Mouse (Mus musculus) lung, embryonic 16.5 days (tissue): Measurements from ENCODE around the gene Drosha. TPM values are rescaled to one million over a fixed set of nuclear protein-coding genes. Genes with fewer than 3 reads are reported as not detected.
"Not testable (repeated sequence)": the region's sequence is repeated elsewhere in the genome, so short reads cannot be mapped to it uniquely, and the experiment has no call there.

ENCODE experiments used
- ATAC-seq: fragments of 200-750 bp; cut with Nextera tagmentation; 2 replicates; pipeline ENCODE4 v1.8.0; 2017; ENCODE audit warnings: low read depth, mild to moderate bottlenecking, moderate library complexity
- H3K27ac ChIP-seq: fragments of 300-500 bp; sonication (generic); 2 replicates; pipeline ENCODE4 v1.5.1; 2014; ENCODE audit warnings: mild to moderate bottlenecking, control low read depth, low read length
- H3K27me3 ChIP-seq: fragments of 300-500 bp; sonication (generic); 2 replicates; pipeline ENCODE4 v1.6.1; 2014; ENCODE audit warnings: low read depth, low read length, mixed read lengths; ENCODE audit not compliant: control insufficient read depth, insufficient read depth
- H3K36me3 ChIP-seq: fragments of 300-500 bp; sonication (generic); 2 replicates; pipeline ENCODE4 v1.6.1; 2014; ENCODE audit warnings: low read length; ENCODE audit not compliant: control insufficient read depth, insufficient read depth
- H3K4me1 ChIP-seq: fragments of 300-500 bp; sonication (generic); replicated peaks from 2 replicates; pipeline ENCODE4 v1.6.1; 2014; ENCODE audit warnings: low read length, mixed read lengths; ENCODE audit not compliant: control insufficient read depth, insufficient read depth
- H3K4me2 ChIP-seq: fragments of 300-500 bp; sonication (generic); 2 replicates; pipeline ENCODE4 v1.6.1; 2014; ENCODE audit warnings: low read depth, low read length, control low read depth
- H3K4me3 ChIP-seq: fragments of 300-500 bp; sonication (generic); 2 replicates; pipeline ENCODE4 v1.5.1; 2014; ENCODE audit warnings: mild to moderate bottlenecking, low read length, control low read depth
- H3K9ac ChIP-seq: fragments of 300-500 bp; sonication (generic); 2 replicates; pipeline ENCODE4 v1.6.1; 2014; ENCODE audit warnings: low read length, control low read depth
- H3K9me3 ChIP-seq: fragments of 300-500 bp; sonication (generic); 2 replicates; pipeline ENCODE4 v1.6.1; 2016; ENCODE audit warnings: low read length; ENCODE audit not compliant: control insufficient read depth
- WGBS: fragments of 180-500 bp; shearing (Covaris S2); extraction: QIAGEN DNeasy Blood & Tissue Kit; methylation state at CpG from one replicate; pipeline ENCODE4 v1.1.7; 2014; 5-methylcytosine and 5-hydroxymethylcytosine counted together
- polyA plus RNA-seq: library from polyadenylated mRNA; unstranded; fragments of >200 nt; fragmentation: Nextera tagmentation; extraction: Ambion mirVana; gene quantifications from 2 replicates; pipeline ENCODE4 v1.2.1, GENCODE M21; 2015

Drosha gene
- polyA plus RNA-seq, 1 experiment from 2014 or later, result 32.0 TPM

DNA sequence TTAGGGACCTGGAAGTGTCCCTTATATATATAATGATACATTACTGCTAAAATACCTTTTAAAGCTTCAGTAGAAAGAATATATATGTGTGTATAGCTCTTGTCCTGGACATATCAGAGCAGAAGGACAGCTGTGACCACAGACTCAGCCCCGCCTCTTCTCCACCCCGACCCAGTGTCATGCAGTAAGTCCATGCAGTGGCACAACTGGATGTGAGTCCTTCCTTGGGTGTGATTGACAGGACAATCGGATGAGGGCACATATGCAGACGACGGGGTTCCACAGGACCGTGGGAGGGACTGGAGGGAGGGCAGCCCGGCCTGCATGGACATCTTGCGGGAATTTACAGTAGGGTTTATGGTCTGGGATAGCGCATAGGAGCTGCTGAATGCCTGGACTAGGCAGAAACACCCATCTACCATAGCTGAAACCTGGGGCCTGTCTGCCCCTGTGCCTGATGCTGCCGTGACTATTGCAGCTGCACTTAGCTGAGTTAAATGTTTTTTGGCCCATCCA is 111.7 kb downstream of the Drosha start:
- 90% methylated on average over 10 of the region's 10 CpGs for WGBS
- no peaks in the 10 kb centered on the region for H3K9me3 ChIP-seq
- no peak for ATAC-seq
- no peaks in the 10 kb centered on the region for H3K4me1 ChIP-seq
- H3K27me3 ChIP-seq, result no peaks in the 10 kb centered on the region
- H3K9ac ChIP-seq, result no peak overlapping the region
- no peaks in the 10 kb centered on the region for H3K36me3 ChIP-seq
- H3K27ac ChIP-seq, result no peak overlapping the region
- H3K4me2 ChIP-seq, result no peak overlapping the region
- H3K4me3 ChIP-seq, result no peak overlapping the region

DNA sequence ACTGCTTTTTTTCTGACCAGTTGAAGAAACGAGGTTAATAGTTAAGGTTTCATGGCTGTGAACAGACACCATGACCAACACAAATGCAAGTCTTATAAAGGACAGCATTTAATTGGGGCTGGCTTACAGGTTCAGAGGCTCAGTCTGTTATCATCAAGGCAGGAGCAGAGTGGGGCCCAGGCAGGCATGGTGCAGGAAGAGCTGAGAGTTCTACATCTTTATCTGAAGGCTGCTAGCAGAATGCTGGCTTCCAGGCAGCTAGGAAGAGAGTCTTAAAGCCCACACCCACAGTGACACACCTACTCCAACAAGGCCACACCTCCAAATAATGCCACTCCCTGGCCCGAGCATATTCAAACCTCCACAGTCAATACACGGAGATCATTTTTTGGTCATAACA is 112.7 kb downstream of the Drosha start:
- not testable (repeated sequence) for H3K9ac ChIP-seq, H3K4me3 ChIP-seq, H3K36me3 ChIP-seq, H3K27me3 ChIP-seq, H3K4me1 ChIP-seq, H3K9me3 ChIP-seq, ATAC-seq, H3K4me2 ChIP-seq, H3K27ac ChIP-seq
- WGBS, result 80% methylated on average over 3 of the region's 3 CpGs

DNA sequence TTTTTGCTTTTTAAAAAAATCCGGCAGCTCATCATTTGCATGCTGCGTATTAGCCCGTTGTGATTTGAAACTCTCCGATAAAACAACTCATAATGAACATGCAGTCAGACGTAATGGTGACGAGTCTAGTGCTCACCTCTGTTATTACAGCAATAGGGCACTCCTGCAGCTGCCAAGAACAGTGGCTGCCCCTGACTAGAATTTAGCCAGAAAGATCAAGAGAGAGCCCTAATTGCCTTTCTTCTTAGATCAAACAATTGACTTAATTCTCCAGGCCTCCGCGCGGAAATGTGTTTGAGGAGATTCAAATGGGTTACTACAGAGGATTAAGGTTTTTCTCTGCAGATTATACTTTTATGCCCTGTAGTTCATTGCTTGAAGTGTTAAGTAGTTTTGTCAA is 116.5 kb downstream of the Drosha start:
- ATAC-seq, result no peak
- no peaks in the 10 kb centered on the region for H3K36me3 ChIP-seq
- H3K9me3 ChIP-seq, result no peaks in the 10 kb centered on the region
- H3K27me3 ChIP-seq, result no peaks in the 10 kb centered on the region
- H3K4me3 ChIP-seq, result no peak overlapping the region
- H3K27ac ChIP-seq, result no peak overlapping the region
- H3K4me1 ChIP-seq, result no peaks in the 10 kb centered on the region
- 59% methylated on average over 9 of the region's 9 CpGs for WGBS
- H3K4me2 ChIP-seq, result no peak overlapping the region
- no peak overlapping the region for H3K9ac ChIP-seq

DNA sequence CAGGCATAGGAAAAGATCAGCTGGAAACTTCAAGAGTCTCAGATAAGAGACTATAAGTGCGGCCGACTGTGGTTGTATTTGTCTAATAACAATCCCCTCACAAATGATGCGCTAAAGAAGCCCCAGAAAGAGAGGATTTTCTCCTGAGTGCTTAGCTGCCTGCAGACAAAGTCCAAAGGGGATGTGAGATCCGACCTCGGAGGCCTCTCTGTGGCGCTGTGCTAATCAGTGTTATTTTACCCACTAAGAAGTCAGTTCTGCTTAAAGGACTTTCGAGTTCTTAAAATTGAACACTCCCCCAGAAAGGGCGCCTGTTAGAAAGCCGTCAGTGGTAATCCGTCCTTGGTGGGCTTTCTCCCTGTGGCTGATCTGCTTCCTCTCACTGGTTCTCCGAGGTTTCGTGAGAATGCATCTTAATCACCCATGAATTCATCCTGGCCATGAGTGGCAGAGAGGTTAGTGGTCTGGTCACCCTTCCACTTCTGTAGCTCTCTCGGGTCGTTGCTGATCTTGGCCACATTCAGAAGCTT is 117.1 kb downstream of the Drosha start:
- Histone ChIP-seq H3K4me1 (no peaks in the 10 kb centered on the region), H3K4me2 (no peak overlapping the region)
- no peak for ATAC-seq

DNA sequence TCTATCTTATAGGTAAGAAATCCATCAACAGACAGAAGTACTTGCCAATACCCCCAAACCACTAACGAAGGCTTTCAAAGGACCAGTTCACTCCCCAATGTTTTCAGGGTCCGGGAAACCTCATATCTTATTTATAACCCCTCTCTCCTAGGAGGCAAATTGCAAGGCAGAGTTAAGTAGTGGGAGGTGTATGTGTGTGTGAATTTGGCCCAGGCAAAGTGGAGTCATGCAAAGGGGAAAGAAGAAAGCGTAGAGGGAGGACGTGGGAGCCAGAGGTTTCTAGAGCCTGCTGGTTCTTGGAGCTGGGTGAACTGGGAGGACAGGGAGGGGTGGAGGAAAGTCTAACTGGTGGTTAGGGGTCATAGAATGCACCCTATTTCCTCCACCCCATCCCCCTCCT is 117.8 kb downstream of the Drosha start:
- H3K4me1 ChIP-seq, result no peaks in the 10 kb centered on the region
- H3K9me3 ChIP-seq, result no peaks in the 10 kb centered on the region
- H3K36me3 ChIP-seq, result no peaks in the 10 kb centered on the region
- no peaks in the 10 kb centered on the region for H3K27me3 ChIP-seq
- ATAC-seq, result no peak
- no peak overlapping the region for H3K4me2 ChIP-seq
- H3K4me3 ChIP-seq, result no peak overlapping the region
- H3K9ac ChIP-seq, result no peak overlapping the region
- WGBS, result 85% methylated on average over 4 of the region's 4 CpGs
- no peak overlapping the region for H3K27ac ChIP-seq

More for the DNA sequence above, 117.1 kb downstream of the Drosha start:
- Histone ChIP-seq H3K9ac (no peak overlapping the region), H3K27me3 (no peaks in the 10 kb centered on the region), H3K27ac (no peak overlapping the region), H3K9me3 (no peaks in the 10 kb centered on the region), H3K4me3 (no peak overlapping the region), H3K36me3 (no peaks in the 10 kb centered on the region)
- WGBS, result 29% methylated on average over 14 of the region's 14 CpGs

DNA sequence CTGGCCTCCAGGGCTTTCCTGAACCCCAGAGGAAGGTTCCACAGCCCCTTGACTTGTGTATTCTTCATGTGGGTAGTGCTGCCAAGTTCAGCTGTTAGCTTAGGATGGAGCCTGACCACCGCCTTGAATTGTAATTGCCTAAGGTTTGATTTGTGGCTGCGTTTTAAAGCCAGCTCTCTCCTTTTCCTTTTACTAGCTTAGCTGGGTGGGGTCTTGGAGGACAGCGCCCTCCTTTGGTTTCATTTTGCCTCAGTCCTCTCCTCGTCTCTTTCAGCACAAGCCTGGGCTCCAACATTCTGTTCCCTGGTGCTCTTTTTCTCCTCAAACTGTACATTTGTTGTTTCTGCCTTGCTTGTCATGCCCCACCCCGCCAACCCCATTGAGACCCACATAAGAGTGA is 133.4 kb downstream of the Drosha start:
- no peaks in the 10 kb centered on the region for H3K36me3 ChIP-seq
- WGBS, result 72% methylated on average over 5 of the region's 5 CpGs
- H3K27me3 ChIP-seq, result no peaks in the 10 kb centered on the region
- no peak overlapping the region for H3K4me3 ChIP-seq
- H3K4me2 ChIP-seq, result no peak overlapping the region
- ATAC-seq, result no peak
- no peaks in the 10 kb centered on the region for H3K9me3 ChIP-seq
- H3K4me1 ChIP-seq, result no peaks in the 10 kb centered on the region
- no peak overlapping the region for H3K9ac ChIP-seq
- H3K27ac ChIP-seq, result no peak overlapping the region

DNA sequence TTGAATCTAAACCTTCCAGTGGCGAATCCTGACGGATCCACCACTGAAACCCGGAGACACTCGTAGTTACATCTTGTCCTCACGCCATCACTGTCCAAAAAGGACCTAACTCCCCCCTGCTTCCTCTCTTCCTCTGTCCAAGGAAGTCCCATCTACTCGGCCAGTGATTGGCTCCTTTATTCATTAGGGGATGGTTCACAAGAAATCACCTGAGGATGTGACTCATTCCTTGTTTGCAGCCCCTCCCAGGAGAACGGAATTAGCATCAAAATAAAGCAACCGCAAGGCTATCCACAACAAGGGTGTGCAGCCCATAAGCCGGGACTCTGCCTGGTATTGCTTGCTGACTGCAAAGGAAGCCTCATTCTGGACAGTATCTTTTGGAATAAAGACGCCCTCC is 137.6 kb downstream of the Drosha start:
- Histone ChIP-seq H3K4me1 (no peaks in the 10 kb centered on the region), H3K27me3 (no peaks in the 10 kb centered on the region), H3K9me3 (no peaks in the 10 kb centered on the region), H3K36me3 (no peaks in the 10 kb centered on the region), H3K4me3 (no peak overlapping the region), H3K4me2 (no peak overlapping the region), H3K27ac (no peak overlapping the region), H3K9ac (no peak overlapping the region)
- ATAC-seq, result no peak
- 83% methylated on average over 10 of the region's 10 CpGs for WGBS

DNA sequence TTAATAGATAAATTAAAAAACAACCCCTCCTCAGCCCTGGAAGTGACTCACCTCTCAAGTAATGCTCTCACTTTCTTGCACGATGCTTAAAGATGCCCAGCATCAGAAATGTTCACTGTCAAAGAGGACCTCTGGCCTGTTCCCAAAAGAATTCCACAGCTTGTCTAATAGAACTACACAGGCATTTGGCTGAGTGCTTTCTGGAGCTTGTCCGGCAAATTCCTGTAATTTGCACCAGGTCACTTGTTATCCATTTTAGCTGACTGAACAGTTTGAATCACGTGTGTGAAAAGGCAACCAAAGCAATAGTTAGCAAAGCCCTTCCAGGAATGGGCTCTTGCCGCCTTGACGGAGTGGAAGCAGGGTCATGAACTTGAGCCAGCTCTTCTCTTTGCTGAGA is 140.6 kb downstream of the Drosha start:
- H3K9ac ChIP-seq, result no peak overlapping the region
- no peak overlapping the region for H3K4me3 ChIP-seq
- no peaks in the 10 kb centered on the region for H3K27me3 ChIP-seq
- WGBS, result 67% methylated on average over 5 of the region's 5 CpGs
- no peaks in the 10 kb centered on the region for H3K4me1 ChIP-seq
- no peak for ATAC-seq
- no peaks in the 10 kb centered on the region for H3K9me3 ChIP-seq
- H3K4me2 ChIP-seq, result no peak overlapping the region
- no peaks in the 10 kb centered on the region for H3K36me3 ChIP-seq
- no peak overlapping the region for H3K27ac ChIP-seq

DNA sequence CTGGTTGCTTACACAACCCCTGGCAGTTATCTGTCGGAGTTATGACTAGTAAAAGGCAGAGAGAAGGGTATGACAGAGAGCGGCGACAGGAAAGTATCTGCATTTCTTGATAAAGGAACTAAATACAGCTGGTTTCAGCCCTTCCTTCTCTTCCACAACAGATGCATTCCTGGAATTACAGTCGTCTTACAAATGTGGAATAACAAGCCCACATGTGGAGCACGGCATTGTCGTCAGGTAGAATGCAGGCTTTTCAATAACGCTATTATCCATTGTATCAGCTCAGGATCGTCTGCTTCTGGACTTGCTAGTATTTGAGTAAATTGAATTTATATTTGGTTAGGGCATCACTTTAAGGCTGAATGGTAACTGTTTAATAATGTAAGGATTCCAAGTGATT is 144.2 kb downstream of the Drosha start:
- 75% methylated on average over 8 of the region's 8 CpGs for WGBS
- Histone ChIP-seq H3K9ac (no peak overlapping the region), H3K4me1 (no peaks in the 10 kb centered on the region), H3K36me3 (no peaks in the 10 kb centered on the region), H3K4me3 (no peak overlapping the region), H3K4me2 (no peak overlapping the region), H3K27ac (no peak overlapping the region), H3K9me3 (no peaks in the 10 kb centered on the region), H3K27me3 (no peaks in the 10 kb centered on the region)
- no peak for ATAC-seq

DNA sequence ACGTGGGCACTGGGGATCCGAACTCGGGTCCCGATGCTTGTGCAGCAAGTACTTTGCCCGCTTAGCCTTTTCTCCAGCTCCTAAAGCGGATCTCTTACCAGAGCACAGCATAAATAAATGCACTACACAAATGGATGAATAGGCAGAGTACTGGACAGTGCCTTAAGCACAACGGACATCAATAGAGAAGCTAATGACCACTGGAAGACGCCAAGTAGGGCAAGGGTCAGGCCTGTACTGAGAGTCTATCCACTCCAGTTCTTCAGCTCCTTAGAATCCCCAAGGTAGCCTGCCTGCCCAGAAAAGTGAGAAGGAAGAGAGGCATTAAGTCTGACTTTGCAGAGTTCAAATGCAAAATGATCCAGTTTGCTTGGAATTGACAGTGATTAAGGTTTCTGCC is 147.8 kb downstream of the Drosha start:
- H3K4me2 ChIP-seq, result no peak overlapping the region
- H3K4me3 ChIP-seq, result no peak overlapping the region
- 85% methylated on average over 8 of the region's 8 CpGs for WGBS
- no peak overlapping the region for H3K27ac ChIP-seq
- H3K9me3 ChIP-seq, result no peaks in the 10 kb centered on the region
- no peaks in the 10 kb centered on the region for H3K27me3 ChIP-seq
- ATAC-seq, result no peak
- no peaks in the 10 kb centered on the region for H3K4me1 ChIP-seq
- H3K36me3 ChIP-seq, result no peaks in the 10 kb centered on the region
- H3K9ac ChIP-seq, result no peak overlapping the region
